Mouse (Mus musculus) forebrain, embryonic 16.5 days (tissue): Measurements from ENCODE around the gene Rph3al. TPM values are rescaled to one million over a fixed set of nuclear protein-coding genes. Genes with fewer than 3 reads are reported as not detected.

Experiments
- ATAC-seq: fragments of 200-750 bp; cut with Nextera tagmentation; 2 replicates; pipeline ENCODE4 v1.8.0; 2017; ENCODE audit warnings: mild to moderate bottlenecking, moderate library complexity
- H3K27ac ChIP-seq: fragments of 300-500 bp; sonication (generic); 2 replicates; pipeline ENCODE4 v1.5.1; 2014; ENCODE audit warnings: low read length, control low read depth
- H3K27me3 ChIP-seq: fragments of 300-500 bp; sonication (generic); replicated peaks from 2 replicates; pipeline ENCODE4 v1.6.1; 2014; ENCODE audit warnings: low read length; ENCODE audit not compliant: control insufficient read depth, insufficient read depth
- H3K36me3 ChIP-seq: fragments of 300-500 bp; sonication (generic); 2 replicates; pipeline ENCODE4 v1.6.1; 2014; ENCODE audit not compliant: control insufficient read depth, insufficient read depth
- H3K4me1 ChIP-seq: fragments of 300-500 bp; sonication (generic); replicated peaks from 2 replicates; pipeline ENCODE4 v1.6.1; 2014; ENCODE audit warnings: low read length; ENCODE audit not compliant: control insufficient read depth, insufficient read depth
- H3K4me2 ChIP-seq: fragments of 300-500 bp; sonication (generic); 2 replicates; pipeline ENCODE4 v1.6.1; 2014; ENCODE audit warnings: mild to moderate bottlenecking, low read length, control low read depth
- H3K4me3 ChIP-seq: fragments of 300-500 bp; sonication (generic); replicated peaks from 2 replicates; pipeline ENCODE4 v1.5.1; 2014; ENCODE audit warnings: mild to moderate bottlenecking, low read length, control low read depth
- H3K9ac ChIP-seq: fragments of 300-500 bp; sonication (generic); replicated peaks from 2 replicates; pipeline ENCODE4 v1.6.1; 2014; ENCODE audit warnings: low read depth, low read length, control low read depth
- H3K9me3 ChIP-seq: fragments of 300-500 bp; sonication (generic); 2 replicates; pipeline ENCODE4 v1.6.1; 2016; ENCODE audit warnings: low read length; ENCODE audit not compliant: control insufficient read depth
- WGBS: fragments of 180-500 bp; shearing (Covaris S2); extraction: QIAGEN DNeasy Blood & Tissue Kit; methylation state at CpG from one replicate; pipeline ENCODE4 v1.1.7; 2014; 5-methylcytosine and 5-hydroxymethylcytosine counted together
- polyA plus RNA-seq: library from polyadenylated mRNA; unstranded; fragments of >200 nt; fragmentation: Nextera tagmentation; extraction: Ambion mirVana; gene quantifications from 2 replicates; pipeline ENCODE4 v1.2.1, GENCODE M21; 2015

Rph3al gene
- polyA plus RNA-seq, 1 experiment from 2014 or later: 2.0 TPM

DNA sequence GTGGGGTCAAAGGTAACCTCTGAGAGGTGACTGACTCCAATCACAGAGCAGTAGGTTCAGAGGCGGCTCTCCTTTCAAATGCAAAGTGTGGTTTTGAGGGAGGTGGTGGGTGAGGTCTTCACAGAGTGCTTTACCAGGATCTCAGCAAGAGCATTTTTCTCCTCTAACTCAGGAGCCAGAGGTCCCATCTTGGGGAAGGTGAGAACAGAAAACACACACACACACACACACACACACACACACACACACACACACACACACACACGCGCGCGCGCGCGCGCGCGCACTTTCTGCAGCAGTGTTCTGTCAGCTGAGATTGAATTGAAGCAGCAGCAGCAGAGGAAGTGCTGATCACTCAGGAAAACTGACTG, 102.0 kb downstream of the Rph3al start:
- H3K9me3 ChIP-seq: no peaks in the 10 kb centered on the region
- no peak for ATAC-seq
- peaks cover 14% of the 10 kb centered on the region for H3K4me1 ChIP-seq
- no peak overlapping the region for H3K27ac ChIP-seq
- H3K27me3 ChIP-seq: no peaks in the 10 kb centered on the region
- WGBS: 68% methylated on average over 11 of the region's 11 CpGs
- H3K4me3 ChIP-seq: no peak overlapping the region
- no peak overlapping the region for H3K9ac ChIP-seq
- H3K4me2 ChIP-seq: no peak overlapping the region
- H3K36me3 ChIP-seq: no peaks in the 10 kb centered on the region

DNA sequence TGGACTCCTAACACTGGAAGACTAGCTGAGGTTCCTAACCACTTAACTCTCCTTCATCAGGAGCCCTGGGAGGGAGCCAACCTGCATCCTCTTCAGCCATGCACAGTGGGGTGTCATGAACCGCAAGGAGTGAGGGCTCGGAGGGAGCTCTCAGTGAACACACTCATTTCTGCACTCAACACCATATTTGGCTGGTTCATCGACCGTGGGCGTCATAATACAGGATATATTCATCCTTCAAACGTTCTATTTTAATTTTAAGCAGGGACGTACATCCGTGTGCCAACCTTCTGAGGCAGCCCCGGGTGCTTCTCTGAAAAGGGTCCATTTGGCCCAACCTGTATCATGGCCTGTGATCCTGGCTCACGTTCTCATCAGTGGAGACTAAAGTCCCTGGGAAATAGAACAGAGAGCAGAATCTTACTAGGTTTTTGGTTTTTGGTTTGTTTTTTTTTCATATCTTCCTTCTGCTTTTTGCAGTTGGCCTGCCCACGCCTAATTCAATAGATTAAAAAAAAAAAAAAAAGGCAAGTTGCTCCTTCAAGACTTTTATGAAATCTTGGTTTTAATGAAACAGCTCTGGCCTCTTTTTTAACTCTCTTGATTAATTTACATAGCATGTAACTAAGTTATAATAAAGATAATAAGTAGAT, 102.5 kb downstream of the Rph3al start:
- Histone ChIP-seq H3K36me3 (no peaks in the 10 kb centered on the region), H3K9me3 (no peaks in the 10 kb centered on the region), H3K4me2 (no peak overlapping the region), H3K27ac (no peak overlapping the region), H3K4me3 (no peak overlapping the region), H3K9ac (no peak overlapping the region), H3K27me3 (no peaks in the 10 kb centered on the region), H3K4me1 (peaks cover 14% of the 10 kb centered on the region)
- ATAC-seq: no peak
- 82% methylated on average over 11 of the region's 11 CpGs for WGBS

DNA sequence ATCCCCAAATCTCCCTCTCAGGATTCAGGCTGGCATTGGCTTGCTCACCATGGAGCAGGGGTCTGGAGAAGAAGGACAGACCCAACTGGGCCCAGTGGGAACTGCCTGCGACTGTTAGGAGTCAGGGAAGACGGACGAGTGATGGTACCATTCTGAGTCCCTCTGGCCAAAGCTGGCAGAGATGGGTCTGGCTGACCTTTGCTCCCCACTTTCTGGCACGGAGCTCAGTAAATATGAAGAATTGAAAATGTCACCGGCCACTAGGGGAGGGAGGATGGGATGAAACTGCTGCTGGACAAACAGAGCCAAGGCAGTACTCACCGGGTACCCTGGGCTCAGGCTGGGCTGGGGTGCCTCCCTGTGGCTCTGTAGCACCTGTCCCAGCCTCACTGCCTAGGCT, 105.1 kb downstream of the Rph3al start:
- H3K36me3 ChIP-seq: no peaks in the 10 kb centered on the region
- WGBS: 94% methylated on average over 6 of the region's 6 CpGs
- no peak overlapping the region for H3K4me2 ChIP-seq
- H3K9ac ChIP-seq: no peak overlapping the region
- no peak overlapping the region for H3K4me3 ChIP-seq
- no peaks in the 10 kb centered on the region for H3K9me3 ChIP-seq
- no peaks in the 10 kb centered on the region for H3K4me1 ChIP-seq
- H3K27ac ChIP-seq: no peak overlapping the region
- ATAC-seq: no peak
- H3K27me3 ChIP-seq: no peaks in the 10 kb centered on the region

DNA sequence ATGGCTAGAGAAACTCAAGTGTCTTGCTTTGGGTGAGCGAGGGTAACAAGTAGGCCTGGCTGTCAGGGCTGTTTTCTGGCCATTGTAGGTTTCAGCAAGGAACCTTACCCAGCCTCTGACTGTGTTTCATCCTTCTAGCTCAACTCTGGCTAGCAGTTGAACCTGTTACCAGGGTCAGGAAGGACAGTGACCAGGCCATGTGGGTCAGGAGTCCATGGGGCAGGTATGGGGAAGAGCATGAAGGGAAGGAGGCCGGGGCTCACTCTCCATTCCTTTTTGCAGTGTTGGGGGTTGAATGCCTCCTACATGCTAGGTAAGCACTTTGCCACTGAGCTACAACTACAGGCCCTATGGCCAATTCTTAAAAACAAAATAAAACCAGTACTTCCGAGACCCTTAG, 107.8 kb downstream of the Rph3al start:
- no peak overlapping the region for H3K9ac ChIP-seq
- H3K4me1 ChIP-seq: no peaks in the 10 kb centered on the region
- no peak overlapping the region for H3K27ac ChIP-seq
- no peak overlapping the region for H3K4me2 ChIP-seq
- H3K4me3 ChIP-seq: no peak overlapping the region
- no peaks in the 10 kb centered on the region for H3K36me3 ChIP-seq
- H3K9me3 ChIP-seq: no peaks in the 10 kb centered on the region
- H3K27me3 ChIP-seq: no peaks in the 10 kb centered on the region
- ATAC-seq: no peak
- 87% methylated on average over 3 of the region's 3 CpGs for WGBS

DNA sequence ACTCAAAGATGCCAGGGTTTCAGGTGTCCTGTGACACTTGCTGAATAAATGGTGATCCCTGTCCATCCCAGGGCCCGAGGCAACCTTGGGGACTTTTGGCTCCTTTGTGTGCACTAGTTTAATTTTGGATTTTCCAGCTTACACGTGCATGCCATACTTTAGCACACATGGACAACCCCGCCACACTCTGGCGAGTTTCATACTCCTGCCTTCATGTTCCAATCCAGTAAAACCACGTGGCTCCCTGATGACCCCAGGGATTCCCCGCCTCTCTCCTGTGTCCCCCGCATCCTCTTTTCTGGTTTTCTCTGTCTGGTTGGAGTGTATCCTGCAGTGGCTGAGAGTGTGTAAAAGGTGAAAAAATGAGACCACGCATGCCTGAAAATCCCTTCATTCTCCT, 110.8 kb downstream of the Rph3al start:
- WGBS: 83% methylated on average over 8 of the region's 8 CpGs
- H3K36me3 ChIP-seq: no peaks in the 10 kb centered on the region
- no peak overlapping the region for H3K27ac ChIP-seq
- no peak overlapping the region for H3K4me2 ChIP-seq
- no peak for ATAC-seq
- H3K4me3 ChIP-seq: no peak overlapping the region
- no peaks in the 10 kb centered on the region for H3K9me3 ChIP-seq
- no peaks in the 10 kb centered on the region for H3K4me1 ChIP-seq
- H3K27me3 ChIP-seq: no peaks in the 10 kb centered on the region
- H3K9ac ChIP-seq: no peak overlapping the region

DNA sequence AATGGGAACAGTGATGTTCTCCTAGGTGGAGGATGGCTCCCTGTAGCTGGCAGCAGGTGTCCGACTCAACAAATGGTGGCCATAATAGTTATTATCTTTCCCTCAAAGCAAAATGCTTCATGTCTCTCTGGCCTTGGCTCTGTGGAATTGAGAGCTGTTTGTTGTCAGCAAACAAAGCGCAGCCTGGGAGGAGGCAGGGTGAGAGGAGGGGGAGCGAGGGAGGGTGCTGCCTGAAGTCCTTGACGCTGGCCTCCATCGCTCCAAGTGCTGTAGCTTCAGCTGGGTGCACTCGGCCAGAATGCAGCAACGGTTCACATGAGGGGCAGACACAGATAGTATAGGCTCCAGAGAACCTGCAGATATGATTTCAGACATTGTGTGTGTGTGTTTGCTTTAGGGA, 114.7 kb downstream of the Rph3al start:
- no peak for ATAC-seq
- H3K27ac ChIP-seq: no peak overlapping the region
- no peaks in the 10 kb centered on the region for H3K9me3 ChIP-seq
- H3K27me3 ChIP-seq: no peaks in the 10 kb centered on the region
- H3K4me1 ChIP-seq: no peaks in the 10 kb centered on the region
- WGBS: 52% methylated on average over 7 of the region's 7 CpGs
- no peak overlapping the region for H3K4me2 ChIP-seq
- no peak overlapping the region for H3K4me3 ChIP-seq
- H3K36me3 ChIP-seq: no peaks in the 10 kb centered on the region
- no peak overlapping the region for H3K9ac ChIP-seq

DNA sequence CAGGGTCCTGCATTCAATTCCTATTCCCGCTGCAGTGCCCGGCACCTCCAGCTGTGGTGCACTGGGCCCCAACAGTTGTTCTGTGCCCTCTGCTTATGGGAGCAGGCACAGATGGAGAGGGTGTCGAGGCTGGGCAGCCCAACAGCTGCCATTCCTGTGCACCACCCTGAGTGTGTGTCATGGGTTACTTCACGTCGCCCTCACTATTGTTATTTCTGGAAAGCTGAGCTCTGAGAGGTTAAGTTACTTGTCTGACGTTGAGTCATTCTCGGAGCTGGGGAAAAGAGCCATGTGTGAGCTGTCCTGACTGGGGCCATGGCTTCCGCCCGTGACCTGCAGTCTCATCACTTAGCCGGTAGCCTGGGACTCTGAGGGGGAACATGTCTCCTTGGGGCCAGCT, 125.1 kb downstream of the Rph3al start:
- 69% methylated on average over 10 of the region's 10 CpGs for WGBS

DNA sequence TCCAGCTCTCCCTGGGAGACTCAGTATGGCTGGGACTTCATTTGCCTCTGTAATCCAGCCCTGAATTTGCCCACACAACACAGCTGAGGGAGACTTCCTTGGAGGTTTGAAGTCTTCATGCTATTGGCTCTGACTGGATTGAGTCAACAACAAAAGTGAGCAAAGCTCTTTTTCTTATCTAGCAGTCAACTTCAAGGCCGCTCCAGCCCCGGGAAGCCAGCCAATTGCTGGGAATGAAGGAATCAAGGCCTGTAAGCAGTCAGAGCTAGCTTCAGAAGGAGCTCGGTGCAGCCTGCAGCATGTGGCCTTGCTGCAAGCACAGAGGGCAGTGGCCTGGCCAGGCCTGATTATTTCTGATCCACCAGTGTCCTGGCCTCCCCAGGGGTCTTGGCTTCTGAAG, 126.3 kb downstream of the Rph3al start:
- Histone ChIP-seq H3K27ac (no peak overlapping the region), H3K9ac (no peak overlapping the region), H3K4me2 (no peak overlapping the region), H3K36me3 (no peaks in the 10 kb centered on the region), H3K9me3 (no peaks in the 10 kb centered on the region), H3K4me3 (no peak overlapping the region), H3K27me3 (no peaks in the 10 kb centered on the region), H3K4me1 (no peaks in the 10 kb centered on the region)
- ATAC-seq: no peak
- WGBS: 24% methylated on average over 3 of the region's 3 CpGs

More for the DNA sequence above, 125.1 kb downstream of the Rph3al start:
- Histone ChIP-seq H3K9ac (no peak overlapping the region), H3K27ac (no peak overlapping the region), H3K9me3 (no peaks in the 10 kb centered on the region), H3K27me3 (no peaks in the 10 kb centered on the region), H3K36me3 (no peaks in the 10 kb centered on the region), H3K4me1 (no peaks in the 10 kb centered on the region), H3K4me3 (no peak overlapping the region), H3K4me2 (no peak overlapping the region)
- ATAC-seq: no peak

DNA sequence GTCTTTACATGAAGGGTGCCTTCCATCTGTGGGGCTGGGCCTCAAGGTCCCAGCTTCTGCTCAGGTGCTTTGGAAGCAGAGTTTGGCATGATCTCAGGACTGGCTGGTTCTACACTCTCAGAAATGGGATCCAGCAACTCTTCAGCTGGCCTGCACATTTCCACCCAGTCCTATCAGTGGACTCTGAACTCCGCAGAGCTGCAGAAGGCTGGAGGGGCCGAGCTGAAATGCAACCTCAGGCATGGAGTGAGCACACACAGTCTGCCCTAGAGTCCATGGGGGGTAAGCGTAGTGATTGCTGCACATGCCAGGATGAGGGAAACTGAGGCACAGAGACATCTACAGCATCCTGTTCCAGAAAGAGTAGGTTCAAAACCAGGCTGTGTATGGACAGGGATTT, 127.7 kb downstream of the Rph3al start:
- no peaks in the 10 kb centered on the region for H3K4me1 ChIP-seq
- H3K36me3 ChIP-seq: no peaks in the 10 kb centered on the region
- H3K4me3 ChIP-seq: no peak overlapping the region
- H3K4me2 ChIP-seq: no peak overlapping the region
- H3K9ac ChIP-seq: no peak overlapping the region
- H3K27me3 ChIP-seq: no peaks in the 10 kb centered on the region
- H3K9me3 ChIP-seq: no peaks in the 10 kb centered on the region
- no peak for ATAC-seq
- WGBS: 97% methylated on average over 3 of the region's 3 CpGs
- no peak overlapping the region for H3K27ac ChIP-seq

DNA sequence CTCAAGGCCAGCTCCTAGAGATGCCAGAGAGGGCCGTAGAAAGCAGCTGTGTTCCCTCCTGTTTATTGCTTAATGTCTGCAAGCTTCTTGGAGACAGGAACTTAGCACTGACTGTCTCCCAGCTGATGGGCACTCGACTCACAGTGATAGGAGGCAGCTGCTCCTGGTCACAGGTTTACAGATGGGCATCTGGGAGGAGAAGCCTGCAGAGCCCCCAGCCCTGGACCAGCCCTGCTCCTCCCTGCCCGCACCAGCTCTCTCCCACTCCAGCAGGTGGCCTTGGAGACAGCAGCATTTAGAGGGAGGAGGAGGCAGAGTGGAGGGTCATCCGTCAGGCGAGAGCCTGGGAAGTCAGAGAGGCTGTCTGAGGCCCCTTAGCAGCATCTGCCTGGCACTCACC, 130.7 kb downstream of the Rph3al start:
- 57% methylated on average over 5 of the region's 5 CpGs for WGBS
- no peaks in the 10 kb centered on the region for H3K9me3 ChIP-seq
- no peaks in the 10 kb centered on the region for H3K4me1 ChIP-seq
- no peak overlapping the region for H3K9ac ChIP-seq
- no peak overlapping the region for H3K27ac ChIP-seq
- no peaks in the 10 kb centered on the region for H3K27me3 ChIP-seq
- H3K36me3 ChIP-seq: no peaks in the 10 kb centered on the region
- ATAC-seq: no peak
- H3K4me3 ChIP-seq: no peak overlapping the region
- H3K4me2 ChIP-seq: no peak overlapping the region
